10 mouse cellular contexts compared by ENCODE assay signal in the genomic region with DNA sequence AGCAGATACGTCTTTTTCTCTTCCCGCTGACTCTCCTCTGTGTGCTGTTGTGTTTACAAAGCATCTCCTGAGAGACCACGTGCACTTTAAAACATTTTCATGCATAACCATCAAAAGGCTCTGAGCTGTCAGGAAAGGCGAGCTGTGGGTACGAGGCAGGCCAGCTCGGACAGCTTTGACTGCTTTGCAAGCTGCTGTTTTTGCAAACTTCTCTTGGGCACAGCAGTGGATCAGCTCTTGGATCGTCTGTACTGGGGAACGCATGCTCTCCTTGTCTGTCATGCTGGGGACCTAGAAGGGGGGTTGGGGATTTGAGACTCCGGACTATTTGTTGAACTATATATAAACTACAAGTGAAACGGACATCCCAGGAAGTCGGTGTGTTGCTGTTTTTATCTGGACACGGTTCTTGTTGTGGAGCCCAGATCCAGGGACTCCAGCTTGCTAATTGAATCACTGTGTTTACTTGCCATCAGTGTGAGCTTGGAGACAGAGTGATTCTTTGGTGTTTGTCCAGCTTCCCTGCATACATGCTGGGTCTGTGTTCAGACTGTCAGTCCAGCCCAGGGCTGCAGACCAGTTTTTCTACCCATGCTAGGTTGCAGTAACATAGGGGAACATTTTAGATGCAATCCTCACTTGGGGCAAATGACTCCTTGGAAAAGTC. TPM values are rescaled to one million over a fixed set of nuclear protein-coding genes. Genes with fewer than 3 reads are reported as not detected.
DNase-seq lines count a peak whose midpoint lies in the region; ATAC-seq and TF ChIP-seq lines count a peak whose summit lies in the region.
"Had no signal": no experiment of that assay in that cellular context is flagged by ENCODE, and none has a peak within 500 bp of the region (broad histone marks: within the 10 kb centered on the region; RNA-seq: fewer than 3 reads in every experiment).

No protein-coding gene starts in this region.

- H3K9ac ChIP-seq in hindbrain, embryonic 14.5 days, result no peak overlapping the region
- no peak overlapping the region for H3K9ac ChIP-seq in hindbrain, embryonic 12.5 days
- H3K9ac ChIP-seq in midbrain, embryonic 14.5 days (replicated peaks; ENCODE audit: low read length), result no peak overlapping the region
- no peak overlapping the region for H3K9ac ChIP-seq in midbrain, embryonic 11.5 days (ENCODE audit: low read length)
- H3K9ac ChIP-seq in heart, embryonic 15.5 days, result peak overlapping the region; percentile 24; the same call in 1 of the 2 replicates

- no peaks in the 10 kb centered on the region for H3K36me3 ChIP-seq in hindbrain, embryonic 14.5 days (replicated peaks; ENCODE audit: control insufficient read depth, insufficient read depth)
- no peaks in the 10 kb centered on the region for H3K36me3 ChIP-seq in hindbrain, embryonic 12.5 days
- no peaks in the 10 kb centered on the region for H3K36me3 ChIP-seq in midbrain, embryonic 14.5 days (ENCODE audit: control insufficient read depth, insufficient read depth, low read length)
- H3K36me3 ChIP-seq in midbrain, embryonic 11.5 days (ENCODE audit: control insufficient read depth, insufficient read depth, low read length), result no peaks in the 10 kb centered on the region
- no peaks in the 10 kb centered on the region for H3K36me3 ChIP-seq in heart, embryonic 15.5 days
- H3K36me3 ChIP-seq in small intestine, adult 2 months (ENCODE audit: control insufficient read depth, insufficient read depth, low read length), result no peaks in the 10 kb centered on the region

- WGBS in hindbrain, embryonic 14.5 days, result 47% methylated on average over 12 of the region's 12 CpGs
- 54% methylated on average over 12 of the region's 12 CpGs for WGBS in hindbrain, embryonic 12.5 days
- 45% methylated on average over 12 of the region's 12 CpGs for WGBS in midbrain, embryonic 14.5 days
- 54% methylated on average over 12 of the region's 12 CpGs for WGBS in midbrain, embryonic 11.5 days
- WGBS in heart, embryonic 15.5 days, result 21% methylated on average over 12 of the region's 12 CpGs
- WGBS in small intestine, adult 2 months, result 17% methylated on average over 12 of the region's 12 CpGs

- H3K4me3 ChIP-seq in hindbrain, embryonic 14.5 days (replicated peaks; ENCODE audit: low read length), result no peak overlapping the region
- H3K4me3 ChIP-seq in hindbrain, embryonic 12.5 days, result no peak overlapping the region
- H3K4me3 ChIP-seq in midbrain, embryonic 14.5 days (replicated peaks; ENCODE audit: low read depth, low read length), result no peak overlapping the region
- H3K4me3 ChIP-seq in midbrain, embryonic 11.5 days (ENCODE audit: low read depth, low read length), result no peak overlapping the region
- peak overlapping the region; percentile 21 for H3K4me3 ChIP-seq in heart, embryonic 15.5 days
- peak overlapping the region; percentile 27; the same call in 1 of the 2 replicates for H3K4me3 ChIP-seq in small intestine, adult 2 months (ENCODE audit: low read depth, low read length)
- H3K4me3 ChIP-seq: megakaryocyte, embryonic 14.5 days had no signal

- 0 out of 2 replicates have a peak overlapping the region, but pooled peaks have one; percentile 22 for H3K4me2 ChIP-seq in hindbrain, embryonic 14.5 days (replicated peaks)
- no peak overlapping the region for H3K4me2 ChIP-seq in hindbrain, embryonic 12.5 days (replicated peaks)
- no peak overlapping the region for H3K4me2 ChIP-seq in midbrain, embryonic 14.5 days (ENCODE audit: low read length)
- no peak overlapping the region for H3K4me2 ChIP-seq in midbrain, embryonic 11.5 days
- H3K4me2 ChIP-seq in heart, embryonic 15.5 days, result peak overlapping the region; percentile 88

- peaks cover 17% of the 10 kb centered on the region; the same call in 1 of the 2 replicates for H3K4me1 ChIP-seq in hindbrain, embryonic 14.5 days (replicated peaks; ENCODE audit: control insufficient read depth, insufficient read depth, low read length)
- peaks cover 15% of the 10 kb centered on the region for H3K4me1 ChIP-seq in hindbrain, embryonic 12.5 days
- H3K4me1 ChIP-seq in midbrain, embryonic 14.5 days (ENCODE audit: control insufficient read depth, insufficient read depth, low read length), result 0 out of 2 replicates have a peak, but pooled peaks cover 8% of the 10 kb centered on the region
- 0 out of 2 replicates have a peak, but pooled peaks cover 2% of the 10 kb centered on the region for H3K4me1 ChIP-seq in midbrain, embryonic 11.5 days (ENCODE audit: control insufficient read depth, insufficient read depth, low read length)
- peaks cover 36% of the 10 kb centered on the region for H3K4me1 ChIP-seq in heart, embryonic 15.5 days (replicated peaks)
- H3K4me1 ChIP-seq in small intestine, adult 2 months (ENCODE audit: control insufficient read depth, insufficient read depth, insufficient read length, low read length), result peaks cover 6% of the 10 kb centered on the region; the same call in 1 of the 2 replicates

- H3K27me3 ChIP-seq in hindbrain, embryonic 14.5 days (ENCODE audit: control insufficient read depth, insufficient read depth, low read length), result peaks cover 18% of the 10 kb centered on the region
- peaks cover 30% of the 10 kb centered on the region for H3K27me3 ChIP-seq in hindbrain, embryonic 12.5 days
- peaks cover 3% of the 10 kb centered on the region; the same call in 1 of the 2 replicates for H3K27me3 ChIP-seq in midbrain, embryonic 14.5 days (ENCODE audit: control insufficient read depth, insufficient read depth, low read length)
- peaks cover 14% of the 10 kb centered on the region for H3K27me3 ChIP-seq in midbrain, embryonic 11.5 days (ENCODE audit: control insufficient read depth, insufficient read depth, low read length)
- H3K27me3 ChIP-seq in heart, embryonic 15.5 days, result no peaks in the 10 kb centered on the region
- H3K27me3 ChIP-seq in small intestine, adult 2 months (ENCODE audit: control insufficient read depth, insufficient read depth, low read length), result peaks cover 5% of the 10 kb centered on the region; the same call in 1 of the 2 replicates

- DNase-seq in hindbrain, embryonic 14.5 days (ENCODE audit: low spot score), result peak; percentile 30
- peak; percentile 34 for DNase-seq in midbrain, embryonic 14.5 days
- DNase-seq in midbrain, embryonic 11.5 days (ENCODE audit: low spot score, missing footprints), result no peak
- no peak for DNase-seq in kidney, adult 8-10 months
- no peak for DNase-seq in layer of hippocampus, postnatal 25 days (ENCODE audit: extremely low spot score in 1 of 2, low spot score in 1 of 2)
- DNase-seq: gastrocnemius, postnatal 36 days had no signal

- H3K9me3 ChIP-seq in hindbrain, embryonic 14.5 days (ENCODE audit: control insufficient read depth, low read length), result no peaks in the 10 kb centered on the region
- H3K9me3 ChIP-seq in hindbrain, embryonic 12.5 days (replicated peaks), result no peaks in the 10 kb centered on the region
- H3K9me3 ChIP-seq in midbrain, embryonic 14.5 days (ENCODE audit: control insufficient read depth, low read length), result no peaks in the 10 kb centered on the region
- no peaks in the 10 kb centered on the region for H3K9me3 ChIP-seq in midbrain, embryonic 11.5 days (ENCODE audit: control insufficient read depth, low read length)
- H3K9me3 ChIP-seq in heart, embryonic 15.5 days (replicated peaks), result no peaks in the 10 kb centered on the region

- TF ChIP-seq CTCF in small intestine, adult 2 months (IDR thresholded peaks at IDR 0.05; ENCODE audit: extremely low read depth, insufficient read length, insufficient replicate concordance, low read depth, low read length), result no peak

- no peak overlapping the region; the same call in 1 of the 2 replicates for H3K27ac ChIP-seq in hindbrain, embryonic 14.5 days
- no peak overlapping the region for H3K27ac ChIP-seq in hindbrain, embryonic 12.5 days
- no peak overlapping the region for H3K27ac ChIP-seq in midbrain, embryonic 14.5 days (replicated peaks; ENCODE audit: low read depth, low read length)
- H3K27ac ChIP-seq in midbrain, embryonic 11.5 days (ENCODE audit: low read depth, low read length), result no peak overlapping the region
- H3K27ac ChIP-seq in heart, embryonic 15.5 days, result peak overlapping the region; percentile 55
- peak overlapping the region; percentile 39; the same call in 1 of the 2 replicates for H3K27ac ChIP-seq in small intestine, adult 2 months (ENCODE audit: insufficient read depth, low read depth, low read length)

- no peak for TF ChIP-seq POLR2A in small intestine, adult 2 months (IDR thresholded peaks at IDR 0.05; ENCODE audit: low read depth, low read length)

- ATAC-seq in hindbrain, embryonic 14.5 days (ENCODE audit: low FRiP score), result no peak
- ATAC-seq in hindbrain, embryonic 12.5 days (ENCODE audit: low FRiP score), result no peak
- ATAC-seq in midbrain, embryonic 14.5 days (ENCODE audit: low FRiP score, low TSS enrichment), result no peak
- ATAC-seq in midbrain, embryonic 11.5 days (ENCODE audit: low FRiP score), result no peak
- ATAC-seq in heart, embryonic 15.5 days (replicated peaks; ENCODE audit: insufficient number of reproducible peaks, insufficient read depth, low FRiP score, low read depth), result no peak

RNA-seq across cellular contexts. Expression of a gene that starts 2.3 kb away (rescaled TPM):
- 12.5 and 14.2 TPM in 2 replicates for polyA plus RNA-seq in hindbrain, embryonic 14.5 days (2014; fragmentation: Nextera tagmentation; extraction: Ambion mirVana)
- polyA plus RNA-seq in hindbrain, embryonic 12.5 days (2016; fragmentation: Nextera tagmentation; extraction: Ambion mirVana), result 0.91 and 1.1 TPM in 2 replicates
- polyA plus RNA-seq in midbrain, embryonic 14.5 days (2014; fragmentation: Nextera tagmentation; extraction: Ambion mirVana), result 2.6 and 7.4 TPM in 2 replicates
- 0.50 and 0.85 TPM in 2 replicates for polyA plus RNA-seq in midbrain, embryonic 11.5 days (2014; fragmentation: Nextera tagmentation; extraction: Ambion mirVana)
- 46.1 and 50.6 TPM in 2 replicates for polyA plus RNA-seq in heart, embryonic 15.5 days (2015; fragmentation: Nextera tagmentation; extraction: Ambion mirVana)
- 12.1 and 23.5 TPM in 2 replicates for polyA plus RNA-seq in small intestine, adult 2 months (2012; rRNA removed)
- 10 to 100 TPM; 61.6 to 63.1 TPM for total RNA-seq in layer of hippocampus, postnatal 25 days (2021)

RNA-seq across cellular contexts. Expression of a gene that starts 37.0 kb away (rescaled TPM):
- 0.43 and 0.78 TPM in 2 replicates for polyA plus RNA-seq in hindbrain, embryonic 14.5 days (2014; fragmentation: Nextera tagmentation; extraction: Ambion mirVana)
- 0.69 and 1.5 TPM in 2 replicates for polyA plus RNA-seq in hindbrain, embryonic 12.5 days (2016; fragmentation: Nextera tagmentation; extraction: Ambion mirVana)
- 0.57 TPM in 1 of 2 replicates, not detected in the other for polyA plus RNA-seq in midbrain, embryonic 14.5 days (2014; fragmentation: Nextera tagmentation; extraction: Ambion mirVana)
- polyA plus RNA-seq in midbrain, embryonic 11.5 days (2014; fragmentation: Nextera tagmentation; extraction: Ambion mirVana), result 0.37 and 0.94 TPM in 2 replicates
- polyA plus RNA-seq in heart, embryonic 15.5 days (2015; fragmentation: Nextera tagmentation; extraction: Ambion mirVana), result 3.3 and 4.0 TPM in 2 replicates
- not detected in 2 replicates for polyA plus RNA-seq in small intestine, adult 2 months (2012; rRNA removed)
- total RNA-seq in layer of hippocampus, postnatal 25 days (2021), result not detected
- total RNA-seq: gastrocnemius, postnatal 36 days had no signal

Comparison
In these comparisons a context has a peak if more than half of its experiments do, and no peak if none do; other contexts are left out.
1. DNase-seq: peak in hindbrain, embryonic 14.5 days (single experiment) and midbrain, embryonic 14.5 days (single experiment); none in midbrain, embryonic 11.5 days (single experiment), kidney, adult 8-10 months (0 of 2) and layer of hippocampus, postnatal 25 days (0 of 2).
2. H3K4me2 ChIP-seq: peak in hindbrain, embryonic 14.5 days (single experiment) and heart, embryonic 15.5 days (single experiment); none in hindbrain, embryonic 12.5 days (single experiment), midbrain, embryonic 14.5 days (single experiment) and midbrain, embryonic 11.5 days (single experiment).
3. H3K27ac ChIP-seq: peak in heart, embryonic 15.5 days (single experiment) and small intestine, adult 2 months (single experiment); none in hindbrain, embryonic 14.5 days (single experiment), hindbrain, embryonic 12.5 days (single experiment), midbrain, embryonic 14.5 days (single experiment) and midbrain, embryonic 11.5 days (single experiment).
4. H3K4me3 ChIP-seq: peak in heart, embryonic 15.5 days (single experiment) and small intestine, adult 2 months (single experiment); none in hindbrain, embryonic 14.5 days (single experiment), hindbrain, embryonic 12.5 days (single experiment), midbrain, embryonic 14.5 days (single experiment) and midbrain, embryonic 11.5 days (single experiment).